Mouse (Mus musculus): ENCODE data around the gene Zfp446.

Zfp446 gene

GRCm38 (mm10) chr7:13024805-13025204 is 47.2 kb downstream of the Zfp446 start:
- DNase-seq (ENCODE audit: low spot score in 2 of 2), result peak; percentile 80

- no peak for DNase-seq (ENCODE audit: low spot score in 2 of 2)
Observed at GRCm38 (mm10) chr7:13025511-13026112, 48.0 kb downstream of the Zfp446 start.

- DNase-seq (ENCODE audit: low spot score in 2 of 2), result no peak
Observed at GRCm38 (mm10) chr7:13028986-13029385, 51.3 kb downstream of the Zfp446 start.

GRCm38 (mm10) chr7:13031069-13031468 is 53.4 kb downstream of the Zfp446 start:
- DNase-seq (ENCODE audit: low spot score in 2 of 2), result no peak

GRCm38 (mm10) chr7:13031983-13032382 is 54.3 kb downstream of the Zfp446 start:
- DNase-seq (ENCODE audit: low spot score in 2 of 2), result no peak

- no peak for DNase-seq (ENCODE audit: low spot score in 2 of 2)
Observed at GRCm38 (mm10) chr7:13032541-13032940, 54.9 kb downstream of the Zfp446 start.

GRCm38 (mm10) chr7:13033451-13034147 is 56.0 kb downstream of the Zfp446 start:
- DNase-seq (ENCODE audit: low spot score in 2 of 2), result no peak

GRCm38 (mm10) chr7:13034148-13034977 is 56.7 kb downstream of the Zfp446 start, which contains the start of gene Chmp2a:
TSS of gene Chmp2a (minus strand) at chr7:13034807.
- DNase-seq (ENCODE audit: low spot score in 2 of 2), result peak; percentile 97 to 98

Measured in frontal cortex, postnatal 14 days (tissue).